Mouse (Mus musculus): ENCODE data around the gene Nck1. TPM values are rescaled to one million over a fixed set of nuclear protein-coding genes. Genes with fewer than 3 reads are reported as not detected.

Nck1 gene
- total RNA-seq, 1 experiment from 2014 or later, result 78.9 TPM

DNA sequence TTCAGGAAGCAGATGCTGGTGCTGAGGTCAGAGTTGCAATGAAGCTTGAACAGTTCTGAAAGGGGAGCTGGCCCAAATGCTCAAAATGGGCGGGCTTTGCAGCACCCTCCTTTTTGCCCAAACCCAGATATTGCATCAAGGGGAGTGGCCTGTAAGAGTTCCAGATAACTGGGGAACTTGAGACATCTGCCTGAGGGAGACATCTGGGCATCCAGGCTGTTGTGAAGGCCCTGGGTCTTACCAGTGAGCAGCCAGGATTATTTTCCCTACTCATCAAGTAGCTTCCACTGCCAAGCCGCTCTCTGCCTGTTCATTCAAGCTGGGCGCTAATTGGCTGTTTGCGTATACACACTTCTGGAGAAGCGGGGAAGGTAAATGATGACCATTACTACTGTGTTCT is 59.5 kb downstream of the Nck1 start, which contains the start of gene Il20rb:
TSS of gene Il20rb (minus strand) at position 358 of the 400 bp plus-strand sequence.
- no peak for ATAC-seq (replicated peaks in 1 of 2; ENCODE audit: insufficient read depth in 1 of 2, low FRiP score in 2 of 2, low TSS enrichment in 1 of 2, low read depth in 1 of 2, poor library complexity in 2 of 2, severe bottlenecking in 2 of 2)

- ATAC-seq (replicated peaks in 1 of 2; ENCODE audit: insufficient read depth in 1 of 2, low FRiP score in 2 of 2, low TSS enrichment in 1 of 2, low read depth in 1 of 2, poor library complexity in 2 of 2, severe bottlenecking in 2 of 2), result no peak
Observed at GRCm38 (mm10) chr9:100483318-100483717, 62.6 kb downstream of the Nck1 start.

GRCm38 (mm10) chr9:100481626-100482025 is 64.3 kb downstream of the Nck1 start:
- no peak for ATAC-seq (replicated peaks in 1 of 2; ENCODE audit: insufficient read depth in 1 of 2, low FRiP score in 2 of 2, low TSS enrichment in 1 of 2, low read depth in 1 of 2, poor library complexity in 2 of 2, severe bottlenecking in 2 of 2)

DNA sequence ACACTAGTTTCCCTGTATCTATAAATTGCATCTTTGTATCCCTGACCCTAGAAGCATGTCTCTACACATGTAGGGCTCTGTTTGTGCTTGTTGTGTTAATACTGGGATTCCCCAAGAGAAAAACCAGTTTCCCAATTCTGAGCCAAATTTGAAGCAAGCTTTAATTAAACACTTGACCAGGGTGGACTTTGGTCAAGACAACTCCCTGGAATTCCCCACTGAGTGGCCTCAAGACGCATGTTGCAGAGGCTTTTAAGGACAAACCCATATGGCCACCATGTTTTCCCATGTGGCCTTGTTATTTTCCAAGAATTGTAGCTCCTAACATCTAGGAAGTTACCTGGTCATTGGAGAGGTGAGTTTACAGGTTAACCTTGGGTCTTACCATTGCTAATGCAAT is 71.9 kb downstream of the Nck1 start:
- ATAC-seq (replicated peaks in 1 of 2; ENCODE audit: insufficient read depth in 1 of 2, low FRiP score in 2 of 2, low TSS enrichment in 1 of 2, low read depth in 1 of 2, poor library complexity in 2 of 2, severe bottlenecking in 2 of 2), result no peak

DNA sequence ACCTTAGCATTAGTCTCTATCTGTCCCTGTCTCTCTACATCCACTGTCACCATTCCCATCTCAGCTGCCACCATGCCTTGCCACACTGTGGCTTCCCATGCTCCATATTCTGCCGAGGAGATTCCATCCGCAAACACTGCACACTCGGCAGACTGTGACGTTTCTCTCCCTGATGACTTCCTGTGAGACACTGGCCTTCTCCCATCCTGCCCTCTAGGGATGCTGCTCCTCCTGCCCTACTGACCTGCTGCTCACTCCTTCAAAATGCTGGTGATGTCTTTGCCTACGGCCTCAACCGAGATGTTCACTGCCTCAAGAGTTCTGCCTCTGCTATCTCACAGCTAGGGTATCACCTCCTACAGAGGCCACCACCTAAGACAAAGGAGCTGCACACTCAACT is 72.6 kb downstream of the Nck1 start:
- no peak for ATAC-seq (replicated peaks in 1 of 2; ENCODE audit: insufficient read depth in 1 of 2, low FRiP score in 2 of 2, low TSS enrichment in 1 of 2, low read depth in 1 of 2, poor library complexity in 2 of 2, severe bottlenecking in 2 of 2)

GRCm38 (mm10) chr9:100472931-100473330 is 73.0 kb downstream of the Nck1 start:
- no peak for ATAC-seq (replicated peaks in 1 of 2; ENCODE audit: insufficient read depth in 1 of 2, low FRiP score in 2 of 2, low TSS enrichment in 1 of 2, low read depth in 1 of 2, poor library complexity in 2 of 2, severe bottlenecking in 2 of 2)

DNA sequence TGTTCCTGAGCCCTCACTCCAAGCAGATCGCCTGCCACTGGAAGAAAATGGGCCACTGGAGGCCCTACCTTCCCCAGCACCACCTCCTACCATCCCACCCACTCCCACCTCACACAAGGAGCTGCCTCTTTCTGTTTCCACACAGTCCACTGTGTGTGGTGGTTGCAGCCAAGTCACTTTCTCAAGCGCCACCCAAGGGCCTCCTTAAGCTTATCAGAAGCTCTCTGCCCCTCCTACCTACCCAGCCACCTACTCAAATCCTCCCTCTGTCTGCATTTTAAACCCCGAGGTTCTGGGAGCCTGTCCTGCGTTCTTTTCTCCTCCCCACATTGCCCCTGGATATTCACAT is 74.4 kb downstream of the Nck1 start:
- ATAC-seq (replicated peaks in 1 of 2; ENCODE audit: insufficient read depth in 1 of 2, low FRiP score in 2 of 2, low TSS enrichment in 1 of 2, low read depth in 1 of 2, poor library complexity in 2 of 2, severe bottlenecking in 2 of 2), result no peak; a peak in 1 of 4 replicates

- no peak for ATAC-seq (replicated peaks in 1 of 2; ENCODE audit: insufficient read depth in 1 of 2, low FRiP score in 2 of 2, low TSS enrichment in 1 of 2, low read depth in 1 of 2, poor library complexity in 2 of 2, severe bottlenecking in 2 of 2)
Observed at GRCm38 (mm10) chr9:100470936-100471604, 74.9 kb downstream of the Nck1 start.

GRCm38 (mm10) chr9:100470228-100470627 is 75.7 kb downstream of the Nck1 start:
- no peak for ATAC-seq (replicated peaks in 1 of 2; ENCODE audit: insufficient read depth in 1 of 2, low FRiP score in 2 of 2, low TSS enrichment in 1 of 2, low read depth in 1 of 2, poor library complexity in 2 of 2, severe bottlenecking in 2 of 2)

GRCm38 (mm10) chr9:100469681-100470080 is 76.3 kb downstream of the Nck1 start:
- ATAC-seq (replicated peaks in 1 of 2; ENCODE audit: insufficient read depth in 1 of 2, low FRiP score in 2 of 2, low TSS enrichment in 1 of 2, low read depth in 1 of 2, poor library complexity in 2 of 2, severe bottlenecking in 2 of 2), result no peak

DNA sequence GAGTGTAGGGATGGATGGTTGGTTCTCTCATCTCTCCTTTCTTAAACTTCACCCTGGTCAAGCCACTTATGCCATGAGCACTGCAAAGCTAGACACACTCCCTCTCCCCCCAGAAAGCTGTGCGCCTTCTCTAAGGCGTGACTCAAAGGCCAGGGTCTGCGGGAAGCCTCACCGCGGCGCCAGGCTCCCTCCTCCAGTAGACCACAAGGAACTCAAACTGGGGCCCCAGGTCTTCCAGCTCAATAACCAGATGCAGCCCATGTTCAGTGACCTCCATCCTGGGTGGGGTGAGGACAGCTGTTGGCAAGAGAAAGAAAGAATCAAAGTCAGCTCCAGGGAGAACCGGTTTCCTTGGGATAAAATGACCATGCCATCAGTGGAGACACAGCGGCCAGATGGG is 77.8 kb downstream of the Nck1 start:
- no peak for ATAC-seq (replicated peaks in 1 of 2; ENCODE audit: insufficient read depth in 1 of 2, low FRiP score in 2 of 2, low TSS enrichment in 1 of 2, low read depth in 1 of 2, poor library complexity in 2 of 2, severe bottlenecking in 2 of 2)

DNA sequence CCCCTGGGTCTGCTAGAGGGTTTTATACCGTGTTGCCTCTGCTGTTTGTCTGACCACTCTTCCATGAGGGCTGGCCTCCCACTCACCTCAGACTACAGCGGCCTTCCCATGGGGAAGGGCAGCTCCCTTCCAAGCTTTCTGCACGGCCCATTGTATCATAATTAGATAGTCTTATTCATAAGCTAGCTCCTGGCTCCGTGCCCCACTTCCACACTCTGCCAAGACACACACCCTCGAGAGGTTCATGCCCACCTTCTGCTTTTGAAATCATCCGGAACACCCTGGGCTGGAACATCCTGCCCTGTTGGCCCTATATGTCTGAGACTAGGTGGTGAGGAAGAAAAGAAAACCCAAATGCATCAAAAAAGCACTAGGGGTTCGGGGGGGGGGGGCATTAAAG is 78.3 kb downstream of the Nck1 start:
- no peak for ATAC-seq (replicated peaks in 1 of 2; ENCODE audit: insufficient read depth in 1 of 2, low FRiP score in 2 of 2, low TSS enrichment in 1 of 2, low read depth in 1 of 2, poor library complexity in 2 of 2, severe bottlenecking in 2 of 2)

DNA sequence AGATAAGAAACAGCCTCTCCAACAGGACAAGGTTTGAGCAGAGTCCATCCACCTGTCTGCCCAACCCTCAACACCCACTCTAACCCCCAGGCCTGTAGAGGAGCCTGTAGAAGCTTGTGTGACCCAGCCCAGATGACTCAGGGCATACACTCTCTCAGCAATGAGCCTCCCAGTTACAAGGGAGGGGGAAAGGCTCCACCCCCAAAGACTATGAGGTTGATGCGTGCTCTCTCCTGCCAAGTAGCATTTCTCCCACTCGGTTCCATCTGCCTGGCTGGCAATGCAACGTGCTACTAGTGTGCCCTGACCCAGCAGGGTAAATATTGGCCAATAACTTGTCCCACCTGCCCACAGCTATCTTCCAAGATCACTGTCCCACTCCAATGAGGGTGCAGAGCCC is 79.2 kb downstream of the Nck1 start:
- no peak for ATAC-seq (replicated peaks in 1 of 2; ENCODE audit: insufficient read depth in 1 of 2, low FRiP score in 2 of 2, low TSS enrichment in 1 of 2, low read depth in 1 of 2, poor library complexity in 2 of 2, severe bottlenecking in 2 of 2)

- ATAC-seq (replicated peaks in 1 of 2; ENCODE audit: insufficient read depth in 1 of 2, low FRiP score in 2 of 2, low TSS enrichment in 1 of 2, low read depth in 1 of 2, poor library complexity in 2 of 2, severe bottlenecking in 2 of 2), result no peak
Observed at GRCm38 (mm10) chr9:100465988-100466387, 79.9 kb downstream of the Nck1 start.

DNA sequence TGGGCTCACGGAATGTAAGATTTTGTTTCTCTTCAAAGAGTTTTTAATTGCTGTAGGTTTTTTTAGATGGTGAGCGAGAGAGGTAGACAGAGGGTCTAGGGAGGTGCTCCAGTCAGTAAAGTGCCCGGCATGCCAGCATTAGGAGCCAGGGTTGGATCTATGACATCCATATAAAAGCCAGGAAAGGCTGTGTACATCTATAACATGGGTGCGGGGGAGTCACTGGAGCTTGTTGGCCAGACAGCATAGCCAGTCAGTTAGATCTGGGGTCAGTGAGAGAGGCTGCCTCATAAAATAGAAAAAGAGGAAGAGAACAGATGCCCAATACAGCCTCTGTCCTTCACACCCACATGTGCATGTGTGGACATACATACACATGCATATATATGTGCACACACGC is 80.6 kb downstream of the Nck1 start:
- ATAC-seq (replicated peaks in 1 of 2; ENCODE audit: insufficient read depth in 1 of 2, low FRiP score in 2 of 2, low TSS enrichment in 1 of 2, low read depth in 1 of 2, poor library complexity in 2 of 2, severe bottlenecking in 2 of 2), result no peak

GRCm38 (mm10) chr9:100463771-100464170 is 82.2 kb downstream of the Nck1 start:
- no peak for ATAC-seq (replicated peaks in 1 of 2; ENCODE audit: insufficient read depth in 1 of 2, low FRiP score in 2 of 2, low TSS enrichment in 1 of 2, low read depth in 1 of 2, poor library complexity in 2 of 2, severe bottlenecking in 2 of 2)

- ATAC-seq (replicated peaks in 1 of 2; ENCODE audit: insufficient read depth in 1 of 2, low FRiP score in 2 of 2, low TSS enrichment in 1 of 2, low read depth in 1 of 2, poor library complexity in 2 of 2, severe bottlenecking in 2 of 2), result no peak
Observed at GRCm38 (mm10) chr9:100462098-100462497, 83.8 kb downstream of the Nck1 start.

DNA sequence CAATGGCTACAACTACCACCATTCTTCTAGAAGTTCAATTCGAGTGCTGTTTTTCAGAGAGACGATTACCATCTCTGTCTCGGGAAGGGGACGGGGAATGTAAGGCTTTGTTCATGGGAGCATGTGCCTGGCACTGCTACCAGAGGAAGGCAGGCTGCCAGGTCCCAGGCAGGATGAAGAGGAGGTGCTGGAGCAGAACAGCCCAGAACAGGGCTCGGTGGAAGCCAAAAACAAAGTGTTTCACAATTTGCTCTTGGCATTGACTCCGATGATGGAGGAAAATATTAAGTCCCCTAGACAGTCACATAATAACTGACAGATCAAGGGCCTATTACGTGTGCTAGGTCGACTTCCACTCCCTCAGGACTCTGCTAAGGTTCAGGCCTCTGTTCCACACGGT is 84.3 kb downstream of the Nck1 start:
- no peak for ATAC-seq (replicated peaks in 1 of 2; ENCODE audit: insufficient read depth in 1 of 2, low FRiP score in 2 of 2, low TSS enrichment in 1 of 2, low read depth in 1 of 2, poor library complexity in 2 of 2, severe bottlenecking in 2 of 2)

GRCm38 (mm10) chr9:100460203-100460602 is 85.7 kb downstream of the Nck1 start:
- no peak for ATAC-seq (replicated peaks in 1 of 2; ENCODE audit: insufficient read depth in 1 of 2, low FRiP score in 2 of 2, low TSS enrichment in 1 of 2, low read depth in 1 of 2, poor library complexity in 2 of 2, severe bottlenecking in 2 of 2)
